Mouse (Mus musculus): ENCODE measurements around the gene Pclo. TPM values are rescaled to one million over a fixed set of nuclear protein-coding genes. Genes with fewer than 3 reads are reported as not detected.

Gene Pclo
- total and polyA plus RNA-seq, 3 experiments = 0.13 to 0.25 (median 0.14) TPM

GRCm38 (mm10) chr5:14526038-14526437 is 11.3 kb downstream of the Pclo start:
- Histone ChIP-seq H3K27me3 (ENCODE audit: control insufficient read depth, insufficient read depth, low read length) (no peaks in the 10 kb centered on the region), H3K4me3 (no peak overlapping the region), H3K36me3 (ENCODE audit: control insufficient read depth, insufficient read depth, low read length) (no peaks in the 10 kb centered on the region), H3K79me2 (replicated peaks; ENCODE audit: control insufficient read depth, insufficient read depth, low read length) (no peaks in the 10 kb centered on the region), H3K4me1 (ENCODE audit: control insufficient read depth, insufficient read depth, low read length) (no peaks in the 10 kb centered on the region), H3K27ac (no peak overlapping the region), H3K9ac (ENCODE audit: low read depth, low read length) (no peak overlapping the region)
- TF ChIP-seq EP300 (IDR thresholded peaks at IDR 0.05; ENCODE audit: insufficient read depth, low read depth, low read length) (no peak), CTCF (IDR thresholded peaks at IDR 0.05) (no peak), POLR2A (IDR thresholded peaks at IDR 0.05; ENCODE audit: insufficient read depth, low read depth, low read length) (no peak)
- intact Hi-C loops (cut with DNase I) = no loop called here
- DNase-seq = no peak

DNA sequence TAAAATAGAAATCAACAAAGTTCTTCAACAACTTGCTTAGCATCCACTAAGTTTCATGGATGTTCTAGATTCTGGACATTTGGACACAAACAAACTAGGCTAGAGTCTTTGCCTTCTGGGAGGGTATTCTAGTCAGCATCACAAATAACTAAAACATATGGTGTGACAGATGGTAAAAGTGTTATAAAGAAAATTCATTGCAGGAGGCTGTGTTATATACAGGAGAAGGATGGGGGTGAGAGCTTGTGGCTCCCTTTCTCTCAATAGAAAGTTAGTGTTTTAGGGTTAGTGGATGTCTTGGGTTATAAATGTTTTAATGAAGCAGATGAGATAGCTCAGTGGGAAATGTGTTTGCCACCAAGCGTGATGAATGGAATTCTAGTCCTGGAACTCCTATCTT is 13.1 kb downstream of the Pclo start:
- intact Hi-C loops (cut with DNase I) = no loop called here
- Histone ChIP-seq H3K79me2 (replicated peaks; ENCODE audit: control insufficient read depth, insufficient read depth, low read length) (no peaks in the 10 kb centered on the region), H3K27ac (no peak overlapping the region), H3K4me3 (no peak overlapping the region), H3K9ac (ENCODE audit: low read depth, low read length) (no peak overlapping the region), H3K27me3 (ENCODE audit: control insufficient read depth, insufficient read depth, low read length) (no peaks in the 10 kb centered on the region), H3K36me3 (ENCODE audit: control insufficient read depth, insufficient read depth, low read length) (no peaks in the 10 kb centered on the region), H3K4me1 (ENCODE audit: control insufficient read depth, insufficient read depth, low read length) (no peaks in the 10 kb centered on the region)
- TF ChIP-seq CTCF (IDR thresholded peaks at IDR 0.05) (no peak), POLR2A (IDR thresholded peaks at IDR 0.05; ENCODE audit: insufficient read depth, low read depth, low read length) (no peak), EP300 (IDR thresholded peaks at IDR 0.05; ENCODE audit: insufficient read depth, low read depth, low read length) (no peak)
- no peak for DNase-seq
- 52% methylated on average over 1 of the region's 1 CpGs for WGBS

DNA sequence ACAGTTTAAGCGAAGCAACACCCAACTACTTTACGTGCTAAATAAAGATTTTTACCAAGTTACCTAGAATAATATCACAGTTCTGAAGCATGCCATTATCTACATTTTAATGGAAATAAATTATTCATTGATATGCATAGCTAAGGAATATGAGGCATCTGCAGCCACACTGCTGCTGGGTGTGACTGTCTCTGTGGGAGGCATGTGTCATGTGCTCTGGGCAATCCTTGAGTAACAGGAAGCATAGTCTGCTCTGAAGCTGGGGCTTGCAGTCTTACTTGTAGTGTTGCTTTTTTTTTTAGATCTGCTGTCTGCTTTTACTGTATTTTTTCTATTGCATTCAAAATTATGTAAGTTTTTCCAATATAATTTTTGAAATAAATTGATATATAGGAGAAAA is 17.2 kb downstream of the Pclo start:
- DNase-seq = no peak
- TF ChIP-seq CTCF (IDR thresholded peaks at IDR 0.05) (no peak), POLR2A (IDR thresholded peaks at IDR 0.05; ENCODE audit: insufficient read depth, low read depth, low read length) (no peak), EP300 (IDR thresholded peaks at IDR 0.05; ENCODE audit: insufficient read depth, low read depth, low read length) (no peak)
- Histone ChIP-seq H3K79me2 (replicated peaks; ENCODE audit: control insufficient read depth, insufficient read depth, low read length) (no peaks in the 10 kb centered on the region), H3K27me3 (ENCODE audit: control insufficient read depth, insufficient read depth, low read length) (no peaks in the 10 kb centered on the region), H3K4me1 (ENCODE audit: control insufficient read depth, insufficient read depth, low read length) (no peaks in the 10 kb centered on the region), H3K27ac (no peak overlapping the region), H3K36me3 (ENCODE audit: control insufficient read depth, insufficient read depth, low read length) (no peaks in the 10 kb centered on the region), H3K4me3 (no peak overlapping the region), H3K9ac (ENCODE audit: low read depth, low read length) (no peak overlapping the region)
- intact Hi-C loops (cut with DNase I) = no loop called here
- WGBS = 74% methylated on average over 2 of the region's 2 CpGs

- no peak for DNase-seq
- Histone ChIP-seq H3K4me3 (no peak overlapping the region), H3K4me1 (ENCODE audit: control insufficient read depth, insufficient read depth, low read length) (no peaks in the 10 kb centered on the region), H3K27ac (no peak overlapping the region), H3K79me2 (replicated peaks; ENCODE audit: control insufficient read depth, insufficient read depth, low read length) (no peaks in the 10 kb centered on the region), H3K27me3 (ENCODE audit: control insufficient read depth, insufficient read depth, low read length) (no peaks in the 10 kb centered on the region), H3K9ac (ENCODE audit: low read depth, low read length) (no peak overlapping the region), H3K36me3 (ENCODE audit: control insufficient read depth, insufficient read depth, low read length) (no peaks in the 10 kb centered on the region)
- TF ChIP-seq EP300 (IDR thresholded peaks at IDR 0.05; ENCODE audit: insufficient read depth, low read depth, low read length) = no peak
- TF ChIP-seq POLR2A (IDR thresholded peaks at IDR 0.05; ENCODE audit: insufficient read depth, low read depth, low read length) = no peak
- TF ChIP-seq CTCF (IDR thresholded peaks at IDR 0.05) = no peak
- WGBS = 83% methylated on average over 6 of the region's 6 CpGs
- intact Hi-C loops (cut with DNase I) = no loop called here
Measured at GRCm38 (mm10) chr5:14539346-14539745, 24.6 kb downstream of the Pclo start.

- 63% methylated on average over 13 of the region's 13 CpGs for WGBS
- TF ChIP-seq EP300 (IDR thresholded peaks at IDR 0.05; ENCODE audit: insufficient read depth, low read depth, low read length) (no peak), POLR2A (IDR thresholded peaks at IDR 0.05; ENCODE audit: insufficient read depth, low read depth, low read length) (no peak), CTCF (IDR thresholded peaks at IDR 0.05) (no peak)
- H3K27ac ChIP-seq = no peak overlapping the region
- intact Hi-C loops (cut with DNase I) = no loop called here
- no peaks in the 10 kb centered on the region for H3K79me2 ChIP-seq (replicated peaks; ENCODE audit: control insufficient read depth, insufficient read depth, low read length)
- no peaks in the 10 kb centered on the region for H3K36me3 ChIP-seq (ENCODE audit: control insufficient read depth, insufficient read depth, low read length)
- DNase-seq = no peak
- H3K27me3 ChIP-seq (ENCODE audit: control insufficient read depth, insufficient read depth, low read length) = no peaks in the 10 kb centered on the region
- H3K4me1 ChIP-seq (ENCODE audit: control insufficient read depth, insufficient read depth, low read length) = no peaks in the 10 kb centered on the region
- no peak overlapping the region for H3K9ac ChIP-seq (ENCODE audit: low read depth, low read length)
- H3K4me3 ChIP-seq = no peak overlapping the region
Measured at GRCm38 (mm10) chr5:14539961-14540627, 25.4 kb downstream of the Pclo start.

GRCm38 (mm10) chr5:14575626-14576025 is 60.9 kb downstream of the Pclo start:
- no peak for DNase-seq
- Histone ChIP-seq H3K27ac (no peak overlapping the region), H3K9ac (ENCODE audit: low read depth, low read length) (no peak overlapping the region), H3K27me3 (ENCODE audit: control insufficient read depth, insufficient read depth, low read length) (no peaks in the 10 kb centered on the region), H3K4me3 (no peak overlapping the region), H3K79me2 (replicated peaks; ENCODE audit: control insufficient read depth, insufficient read depth, low read length) (no peaks in the 10 kb centered on the region), H3K4me1 (ENCODE audit: control insufficient read depth, insufficient read depth, low read length) (no peaks in the 10 kb centered on the region), H3K36me3 (ENCODE audit: control insufficient read depth, insufficient read depth, low read length) (no peaks in the 10 kb centered on the region)
- intact Hi-C loops (cut with DNase I) = no loop called here
- 73% methylated on average over 3 of the region's 3 CpGs for WGBS
- TF ChIP-seq POLR2A (IDR thresholded peaks at IDR 0.05; ENCODE audit: insufficient read depth, low read depth, low read length) (no peak), EP300 (IDR thresholded peaks at IDR 0.05; ENCODE audit: insufficient read depth, low read depth, low read length) (no peak), CTCF (IDR thresholded peaks at IDR 0.05) (no peak)

Measured in heart, adult 2 months (tissue).